Mouse (Mus musculus): ENCODE results near the gene Wdr83.
"Not testable (repeated sequence)": the region's sequence is repeated elsewhere in the genome, so short reads cannot be mapped to it uniquely, and the experiment has no call there.

The Wdr83 gene

GRCm38 (mm10) chr8:85081216-85081555, at the start of gene Wdr83:
Gene Wdr83, minus strand, starts transcription at chr8:85081306.
- DNase-seq (ENCODE audit: low spot score), result peak; percentile 61

GRCm38 (mm10) chr8:85123691-85124090, 42.6 kb upstream of the Wdr83 start:
- no peak for DNase-seq (ENCODE audit: low spot score)

GRCm38 (mm10) chr8:85122995-85123394, 41.9 kb upstream of the Wdr83 start, which contains the start of gene Zfp791:
Gene Zfp791, minus strand, starts transcription at chr8:85123095.
- DNase-seq (ENCODE audit: low spot score), result no peak

GRCm38 (mm10) chr8:85120251-85120650, 39.1 kb upstream of the Wdr83 start:
- not testable (repeated sequence) for DNase-seq (ENCODE audit: low spot score)

- peak; percentile 87 for DNase-seq (ENCODE audit: low spot score)
Observed at GRCm38 (mm10) chr8:85119052-85119981, 38.2 kb upstream of the Wdr83 start.

GRCm38 (mm10) chr8:85116984-85117383, 35.9 kb upstream of the Wdr83 start:
- no peak for DNase-seq (ENCODE audit: low spot score)

- DNase-seq (ENCODE audit: low spot score), result no peak
Observed at GRCm38 (mm10) chr8:85115501-85115900, 34.4 kb upstream of the Wdr83 start.

GRCm38 (mm10) chr8:85113241-85113640, 32.1 kb upstream of the Wdr83 start:
- DNase-seq (ENCODE audit: low spot score), result no peak

GRCm38 (mm10) chr8:85100076-85100665, 19.1 kb upstream of the Wdr83 start:
- no peak for DNase-seq (ENCODE audit: low spot score)

GRCm38 (mm10) chr8:85096850-85097249, 15.7 kb upstream of the Wdr83 start:
- no peak for DNase-seq (ENCODE audit: low spot score)

GRCm38 (mm10) chr8:85096196-85096595, 15.1 kb upstream of the Wdr83 start:
- no peak for DNase-seq (ENCODE audit: low spot score)

GRCm38 (mm10) chr8:85095566-85095965, 14.5 kb upstream of the Wdr83 start:
- no peak for DNase-seq (ENCODE audit: low spot score)

GRCm38 (mm10) chr8:85095051-85095450, 13.9 kb upstream of the Wdr83 start:
- DNase-seq (ENCODE audit: low spot score), result no peak

- DNase-seq (ENCODE audit: low spot score), result no peak
Observed at GRCm38 (mm10) chr8:85091526-85092090, 10.5 kb upstream of the Wdr83 start.

GRCm38 (mm10) chr8:85090856-85091255, 9.8 kb upstream of the Wdr83 start:
- DNase-seq (ENCODE audit: low spot score), result no peak

GRCm38 (mm10) chr8:85088771-85089170, 7.7 kb upstream of the Wdr83 start:
- DNase-seq (ENCODE audit: low spot score), result no peak

GRCm38 (mm10) chr8:85086238-85086637, 5.1 kb upstream of the Wdr83 start:
- DNase-seq (ENCODE audit: low spot score), result no peak

GRCm38 (mm10) chr8:85084633-85085032, 3.5 kb upstream of the Wdr83 start:
- DNase-seq (ENCODE audit: low spot score), result no peak

GRCm38 (mm10) chr8:85083108-85083813, 2.2 kb upstream of the Wdr83 start, which contains the start of gene Man2b1:
Gene Man2b1, plus strand, starts transcription at chr8:85083270.
- peak; percentile 96 for DNase-seq (ENCODE audit: low spot score)

- not testable (repeated sequence) for DNase-seq (ENCODE audit: low spot score)
Observed at GRCm38 (mm10) chr8:85082169-85082568, 1.1 kb upstream of the Wdr83 start.

- peak; percentile 47 for DNase-seq (ENCODE audit: low spot score)
Observed at GRCm38 (mm10) chr8:85080532-85081215, 432 bp downstream of the Wdr83 start, which contains the start of gene Wdr83os. Gene Wdr83os, plus strand, starts transcription at chr8:85080740.

GRCm38 (mm10) chr8:85080214-85080531, 933 bp downstream of the Wdr83 start:
- DNase-seq (ENCODE audit: low spot score), result no peak

All from lung, postnatal 25 days (tissue).